Mouse (Mus musculus) brown adipose tissue, adult 24 weeks (tissue): ENCODE measurements around the gene Pla2g1b. TPM values are rescaled to one million over a fixed set of nuclear protein-coding genes. Genes with fewer than 3 reads are reported as not detected.
"Not testable (repeated sequence)": the region's sequence is repeated elsewhere in the genome, so short reads cannot be mapped to it uniquely, and the experiment has no call there.

Source experiments
- H3K27ac ChIP-seq: fragments of 200-500 bp; replicated peaks from 2 replicates; pipeline ENCODE4 v1.5.1; 2012; ENCODE audit warnings: low read depth, mild to moderate bottlenecking, low read length
- H3K4me1 ChIP-seq: fragments of 200-500 bp; 2 replicates; pipeline ENCODE4 v1.6.1; 2012; ENCODE audit warnings: low read length, mixed read lengths; ENCODE audit not compliant: control insufficient read depth, insufficient read depth, insufficient read length
- H3K4me3 ChIP-seq: fragments of 200-500 bp; 2 replicates; pipeline ENCODE4 v1.5.1; 2012; ENCODE audit warnings: low read depth, mild to moderate bottlenecking, low read length, moderate library complexity; ENCODE audit not compliant: insufficient read depth
- polyA plus RNA-seq: library from polyadenylated mRNA; stranded (reverse); fragments of >200 nt; gene quantifications from 2 replicates; pipeline ENCODE4 v1.2.4, GENCODE M21; 2012; ENCODE audit not compliant: missing spikeins, insufficient read depth, insufficient read length

Gene Pla2g1b
- polyA plus RNA-seq, 1 experiment = not detected

- Histone ChIP-seq H3K4me3 (no peak overlapping the region), H3K27ac (no peak overlapping the region), H3K4me1 (no peaks in the 10 kb centered on the region)
Observed at GRCm38 (mm10) chr5:115437242-115437944, 28.7 kb upstream of the Pla2g1b start.

GRCm38 (mm10) chr5:115437945-115438315, 28.1 kb upstream of the Pla2g1b start:
- Histone ChIP-seq H3K27ac (no peak overlapping the region), H3K4me3 (no peak overlapping the region), H3K4me1 (no peaks in the 10 kb centered on the region)

DNA sequence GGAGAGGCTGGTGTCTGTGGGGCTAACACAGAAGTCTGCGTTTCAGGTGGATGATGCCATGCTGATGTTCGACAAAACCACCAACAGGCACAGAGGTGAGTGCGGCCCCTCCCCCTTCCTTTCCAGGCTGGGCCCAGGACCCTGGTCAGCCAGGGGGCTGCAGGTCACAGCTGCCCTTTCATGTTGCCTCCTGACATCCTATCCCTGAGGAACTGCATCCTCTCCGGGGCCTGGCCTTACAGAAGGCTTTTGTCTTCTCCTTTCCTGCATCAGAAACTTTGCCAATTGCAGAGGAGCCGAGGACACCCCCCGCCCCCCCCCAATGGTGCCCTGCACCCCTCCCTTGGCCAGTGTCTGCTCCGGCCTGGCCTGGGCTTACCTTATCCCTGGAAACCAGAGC, 27.4 kb upstream of the Pla2g1b start:
- no peak overlapping the region for H3K4me3 ChIP-seq
- no peaks in the 10 kb centered on the region for H3K4me1 ChIP-seq
- H3K27ac ChIP-seq = no peak overlapping the region

DNA sequence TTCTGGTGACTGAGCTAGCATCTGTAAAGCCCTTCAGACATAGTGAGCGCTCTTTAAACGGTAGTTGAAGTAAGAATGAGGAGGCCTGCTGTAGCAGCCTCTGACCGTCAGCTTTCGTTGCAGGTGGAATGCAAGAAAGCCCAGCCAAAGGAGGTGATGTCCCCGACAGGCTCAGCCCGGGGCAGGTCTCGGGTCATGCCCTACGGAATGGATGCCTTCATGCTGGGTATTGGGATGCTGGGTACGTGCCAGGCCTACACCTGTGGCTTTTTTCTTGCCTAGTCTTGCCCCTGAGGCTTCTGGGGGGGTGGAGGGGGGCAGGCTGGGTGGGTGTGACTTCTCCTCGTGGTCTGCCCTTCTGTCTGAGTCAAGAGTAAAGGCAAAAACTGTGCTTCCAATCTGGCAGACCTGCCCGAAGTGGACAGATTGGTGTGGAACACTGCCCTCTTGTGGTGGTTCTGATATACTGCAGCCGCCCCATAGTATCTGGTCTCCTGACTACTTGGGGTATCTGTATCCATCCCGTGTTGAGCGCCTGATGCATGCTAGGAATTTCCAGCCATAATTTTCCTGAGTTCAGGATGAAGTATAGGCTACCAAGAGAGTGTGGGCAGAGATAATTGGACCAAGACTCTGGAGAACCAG, 24.7 kb upstream of the Pla2g1b start:
- no peaks in the 10 kb centered on the region for H3K4me1 ChIP-seq
- no peak overlapping the region for H3K27ac ChIP-seq
- no peak overlapping the region for H3K4me3 ChIP-seq

- not testable (repeated sequence) for H3K4me3 ChIP-seq, H3K4me1 ChIP-seq, H3K27ac ChIP-seq
Observed at GRCm38 (mm10) chr5:115442663-115443062, 23.4 kb upstream of the Pla2g1b start.

DNA sequence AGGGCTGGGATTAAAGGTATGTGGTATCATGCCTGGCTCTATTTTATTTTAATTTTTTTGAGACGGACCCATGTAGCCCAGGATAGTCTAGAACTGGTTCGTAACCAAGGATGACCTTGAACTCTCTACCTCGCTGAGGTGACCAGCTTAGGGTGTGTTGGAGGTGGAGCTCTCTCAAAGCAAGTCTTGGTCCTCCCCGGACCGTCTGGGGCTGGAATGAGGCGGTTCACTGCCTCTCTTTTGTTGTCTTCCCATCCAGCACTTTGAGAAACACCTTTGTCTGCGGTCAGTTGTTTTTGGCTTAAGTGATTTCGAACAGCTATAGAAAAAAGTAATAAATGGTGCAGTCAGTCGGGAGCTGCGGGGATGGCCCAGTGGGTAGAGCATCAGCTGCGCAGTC, 21.9 kb upstream of the Pla2g1b start:
- no peak overlapping the region for H3K27ac ChIP-seq
- H3K4me1 ChIP-seq = no peaks in the 10 kb centered on the region
- no peak overlapping the region for H3K4me3 ChIP-seq

DNA sequence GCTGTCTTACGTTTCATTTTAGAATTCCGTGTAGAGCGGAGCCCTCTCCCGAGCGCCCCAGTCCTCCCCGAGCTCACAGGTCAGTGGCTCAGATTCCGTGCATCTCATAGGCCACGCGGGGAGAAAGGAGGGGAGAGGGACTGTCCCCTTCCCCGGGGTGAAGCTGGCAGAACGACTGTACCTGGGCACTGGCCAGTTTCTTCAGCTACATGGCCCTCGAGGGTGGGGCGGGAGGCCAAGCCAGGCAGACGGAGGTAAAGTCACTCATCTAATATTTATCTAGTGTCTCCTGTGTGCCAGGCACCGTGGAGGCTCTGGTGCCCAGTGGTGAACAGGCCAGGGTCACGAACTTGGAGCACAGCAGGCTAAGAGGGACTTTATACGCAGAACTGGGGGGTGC, 19.0 kb upstream of the Pla2g1b start:
- Histone ChIP-seq H3K27ac (no peak overlapping the region), H3K4me3 (no peak overlapping the region), H3K4me1 (no peaks in the 10 kb centered on the region)

- Histone ChIP-seq H3K27ac (no peak overlapping the region), H3K4me1 (no peaks in the 10 kb centered on the region), H3K4me3 (no peak overlapping the region)
Observed at GRCm38 (mm10) chr5:115449247-115449646, 16.8 kb upstream of the Pla2g1b start.

GRCm38 (mm10) chr5:115450410-115451317, 15.4 kb upstream of the Pla2g1b start:
- Histone ChIP-seq H3K27ac (no peak overlapping the region), H3K4me3 (no peak overlapping the region), H3K4me1 (no peaks in the 10 kb centered on the region)

- H3K4me3 ChIP-seq = no peak overlapping the region
- no peak overlapping the region for H3K27ac ChIP-seq
- no peaks in the 10 kb centered on the region for H3K4me1 ChIP-seq
Observed at GRCm38 (mm10) chr5:115454422-115455090, 11.5 kb upstream of the Pla2g1b start.

- Histone ChIP-seq H3K27ac (no peak overlapping the region), H3K4me1 (no peaks in the 10 kb centered on the region), H3K4me3 (no peak overlapping the region)
Observed at GRCm38 (mm10) chr5:115455838-115456237, 10.2 kb upstream of the Pla2g1b start.

DNA sequence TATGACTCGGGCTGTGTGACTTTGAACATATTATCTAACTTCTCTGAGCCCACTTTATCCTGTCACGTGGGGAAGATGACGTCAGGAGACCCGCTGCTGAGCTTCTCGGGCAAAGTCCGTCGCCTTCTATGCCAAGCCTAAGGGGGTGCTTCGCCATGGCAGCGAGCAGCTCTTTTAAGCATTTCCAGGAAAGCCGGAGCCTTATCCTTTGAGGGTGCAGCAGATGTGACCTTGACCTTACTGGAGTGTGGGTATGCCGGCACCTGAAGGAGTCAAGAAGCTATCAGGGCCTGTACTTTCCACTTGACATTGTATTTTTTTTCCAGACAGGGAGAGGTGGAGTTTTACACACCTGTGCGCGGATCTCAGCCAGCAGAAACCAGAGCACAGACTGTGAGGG, 7.1 kb upstream of the Pla2g1b start:
- H3K4me1 ChIP-seq = no peaks in the 10 kb centered on the region
- no peak overlapping the region for H3K4me3 ChIP-seq
- no peak overlapping the region for H3K27ac ChIP-seq

- H3K27ac ChIP-seq = no peak overlapping the region
- H3K4me1 ChIP-seq = no peaks in the 10 kb centered on the region
- no peak overlapping the region for H3K4me3 ChIP-seq
Observed at GRCm38 (mm10) chr5:115464408-115465115, 1.5 kb upstream of the Pla2g1b start.

DNA sequence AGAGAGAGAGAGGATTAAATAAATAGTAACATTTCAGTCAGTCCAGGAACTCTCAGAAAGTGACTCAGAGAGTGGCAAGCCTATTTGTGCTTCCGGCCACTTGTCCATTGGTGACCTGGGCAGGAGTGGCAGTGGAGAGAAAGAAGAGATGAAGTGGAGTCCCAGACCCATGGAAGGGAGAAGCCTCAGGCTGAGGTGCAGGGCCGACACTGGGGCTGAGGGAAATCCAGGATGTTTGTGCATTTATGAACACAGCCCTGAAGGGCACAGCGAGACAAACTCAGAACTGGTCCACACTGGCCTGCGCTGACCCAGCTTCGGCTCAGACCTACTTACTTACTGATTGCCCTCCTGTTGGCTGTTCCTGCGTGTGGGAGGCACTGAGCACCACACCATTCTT, 3.7 kb downstream of the Pla2g1b start:
- no peak overlapping the region for H3K27ac ChIP-seq
- H3K4me3 ChIP-seq = no peak overlapping the region

More for the DNA sequence above, 3.7 kb downstream of the Pla2g1b start:
- no peaks in the 10 kb centered on the region for H3K4me1 ChIP-seq
